Mouse (Mus musculus): ENCODE results near the gene Crebzf.

Crebzf gene

GRCm38 (mm10) chr7:90476313-90477245 lies 34.0 kb downstream of the Crebzf start, which contains the start of gene Dlg2:
TSS of gene Dlg2 (plus strand) at chr7:90476672.
- DNase-seq (ENCODE audit: low spot score in 2 of 2), result no peak

- DNase-seq (ENCODE audit: low spot score in 2 of 2), result no peak
These were observed 40.1 kb downstream of the Crebzf start for GRCm38 (mm10) chr7:90482607-90483006.
